Mouse (Mus musculus): Measurements from ENCODE around the gene Cd24a.

Gene Cd24a

GRCm38 (mm10) chr10:43577997-43578331 is at the start of gene Cd24a:
TSS of gene Cd24a (plus strand) at chr10:43578284.
- DNase-seq (ENCODE audit: low read depth, low spot score), result no peak

DNA sequence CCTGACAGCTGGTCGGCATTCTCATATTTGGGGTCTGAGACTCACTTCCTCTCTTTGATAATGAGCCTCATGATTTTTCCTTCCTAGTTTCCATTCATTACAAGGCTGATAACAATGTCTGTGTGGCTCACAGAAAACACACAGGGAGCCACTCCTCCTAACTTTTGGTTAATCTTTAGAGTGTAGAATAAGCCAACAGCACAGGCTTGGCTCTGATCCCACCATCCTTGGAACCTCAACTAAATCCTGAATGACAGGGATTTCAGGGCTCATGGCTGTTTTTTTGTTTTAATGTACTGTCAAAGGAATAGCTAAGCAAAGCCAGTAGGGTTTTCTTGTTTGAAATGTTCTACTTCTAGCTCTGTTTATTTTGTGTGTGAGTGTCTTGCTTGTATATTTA is 43.7 kb upstream of the Cd24a start:
- Histone ChIP-seq H3K27me3 (ENCODE audit: control insufficient read depth, insufficient read depth, low read length, poor library complexity, severe bottlenecking) (no peaks in the 10 kb centered on the region), H3K36me3 (ENCODE audit: control insufficient read depth, insufficient read depth, low read length, poor library complexity, severe bottlenecking) (no peaks in the 10 kb centered on the region; the same call in 1 of the 2 replicates)
- DNase-seq (ENCODE audit: low read depth, low spot score), result no peak

More at GRCm38 (mm10) chr10:43577997-43578331, at the start of gene Cd24a:
- Histone ChIP-seq H3K27me3 (ENCODE audit: control insufficient read depth, insufficient read depth, low read length, poor library complexity, severe bottlenecking) (no peaks in the 10 kb centered on the region), H3K36me3 (ENCODE audit: control insufficient read depth, insufficient read depth, low read length, poor library complexity, severe bottlenecking) (no peaks in the 10 kb centered on the region)

DNA sequence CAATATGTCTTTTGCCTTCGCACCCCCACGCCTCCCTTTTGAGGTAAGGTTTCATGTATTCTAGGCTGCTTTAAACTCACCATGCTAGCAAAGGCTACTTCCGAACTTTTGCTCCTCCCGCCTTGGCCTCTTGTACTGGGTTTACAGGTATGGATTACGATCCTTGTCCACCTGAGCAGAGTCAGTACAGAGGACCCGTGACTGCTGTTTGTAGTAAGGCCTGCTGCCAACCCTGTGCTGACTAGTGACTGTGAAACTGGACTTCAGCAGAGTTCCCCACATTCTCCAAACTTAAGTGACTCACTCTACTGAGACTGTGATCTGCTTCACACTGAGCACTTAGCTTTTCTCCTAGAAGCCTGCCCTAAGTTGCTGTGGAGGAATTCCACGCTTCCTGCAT is 40.4 kb upstream of the Cd24a start:
- DNase-seq (ENCODE audit: low read depth, low spot score), result no peak
- no peaks in the 10 kb centered on the region for H3K27me3 ChIP-seq (ENCODE audit: control insufficient read depth, insufficient read depth, low read length, poor library complexity, severe bottlenecking)
- no peaks in the 10 kb centered on the region; the same call in 1 of the 2 replicates for H3K36me3 ChIP-seq (ENCODE audit: control insufficient read depth, insufficient read depth, low read length, poor library complexity, severe bottlenecking)

DNA sequence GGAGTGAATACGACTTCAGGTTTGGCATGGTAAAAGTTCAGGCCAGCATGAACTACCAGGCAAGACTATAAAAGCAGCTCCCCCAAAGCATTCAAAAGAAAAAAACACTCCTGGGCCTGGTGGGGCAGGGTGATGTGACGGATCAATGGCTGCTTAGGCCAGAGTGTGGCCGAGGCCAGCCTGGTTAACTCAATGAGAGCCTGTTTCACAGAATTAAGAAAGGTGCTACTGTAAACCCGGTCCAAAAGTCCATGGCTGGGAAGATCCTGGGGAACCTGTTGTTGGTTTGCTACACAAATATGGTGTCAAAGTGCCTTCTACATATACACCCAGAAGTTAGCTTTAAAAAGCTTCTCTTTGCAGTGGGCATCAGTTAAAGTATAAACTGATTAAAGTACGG is 39.3 kb upstream of the Cd24a start:
- H3K27me3 ChIP-seq (ENCODE audit: control insufficient read depth, insufficient read depth, low read length, poor library complexity, severe bottlenecking), result no peaks in the 10 kb centered on the region
- DNase-seq (ENCODE audit: low read depth, low spot score), result no peak
- H3K36me3 ChIP-seq (ENCODE audit: control insufficient read depth, insufficient read depth, low read length, poor library complexity, severe bottlenecking), result no peaks in the 10 kb centered on the region; the same call in 1 of the 2 replicates

DNA sequence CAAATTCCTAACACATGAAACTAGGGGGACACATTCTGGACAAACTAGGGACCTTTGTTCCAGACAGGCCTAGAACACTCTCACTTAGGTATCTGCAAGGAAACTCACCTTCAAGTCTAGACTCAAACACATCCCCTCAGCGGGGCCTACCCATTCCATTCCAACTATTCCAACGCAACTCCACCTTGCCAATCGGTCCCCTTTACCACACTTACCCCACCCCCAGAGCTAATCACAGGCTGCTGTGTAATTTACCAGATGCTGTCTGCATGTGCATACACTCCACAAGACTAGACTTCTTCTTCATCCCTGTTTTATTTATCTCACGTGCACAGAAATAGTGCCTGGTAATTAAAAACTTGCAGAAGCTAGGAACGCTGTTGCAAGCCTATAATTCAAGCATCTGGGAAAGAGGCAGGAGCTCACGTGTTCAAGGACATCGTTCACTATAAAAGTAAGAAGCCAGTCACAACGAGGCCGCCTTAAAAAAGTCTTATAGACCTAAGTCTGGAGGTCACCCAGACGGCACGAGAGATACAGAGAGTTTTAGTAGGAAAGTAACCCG is 38.3 kb upstream of the Cd24a start:
- Histone ChIP-seq H3K27me3 (ENCODE audit: control insufficient read depth, insufficient read depth, low read length, poor library complexity, severe bottlenecking) (no peaks in the 10 kb centered on the region), H3K36me3 (ENCODE audit: control insufficient read depth, insufficient read depth, low read length, poor library complexity, severe bottlenecking) (no peaks in the 10 kb centered on the region)
- DNase-seq (ENCODE audit: low read depth, low spot score), result no peak

- peak; percentile 98 for DNase-seq (ENCODE audit: low read depth, low spot score)
- H3K36me3 ChIP-seq (ENCODE audit: control insufficient read depth, insufficient read depth, low read length, poor library complexity, severe bottlenecking), result no peaks in the 10 kb centered on the region
- no peaks in the 10 kb centered on the region for H3K27me3 ChIP-seq (ENCODE audit: control insufficient read depth, insufficient read depth, low read length, poor library complexity, severe bottlenecking)
Measured at GRCm38 (mm10) chr10:43540442-43541152, 37.5 kb upstream of the Cd24a start, which contains the start of gene 1700021F05Rik. TSS of gene 1700021F05Rik (minus strand) at chr10:43540994.

GRCm38 (mm10) chr10:43541153-43541544 is 36.9 kb upstream of the Cd24a start:
- Histone ChIP-seq H3K27me3 (ENCODE audit: control insufficient read depth, insufficient read depth, low read length, poor library complexity, severe bottlenecking) (no peaks in the 10 kb centered on the region), H3K36me3 (ENCODE audit: control insufficient read depth, insufficient read depth, low read length, poor library complexity, severe bottlenecking) (no peaks in the 10 kb centered on the region)
- DNase-seq (ENCODE audit: low read depth, low spot score), result no peak

GRCm38 (mm10) chr10:43549411-43549810 is 28.7 kb upstream of the Cd24a start:
- no peaks in the 10 kb centered on the region for H3K27me3 ChIP-seq (ENCODE audit: control insufficient read depth, insufficient read depth, low read length, poor library complexity, severe bottlenecking)
- no peaks in the 10 kb centered on the region for H3K36me3 ChIP-seq (ENCODE audit: control insufficient read depth, insufficient read depth, low read length, poor library complexity, severe bottlenecking)
- DNase-seq (ENCODE audit: low read depth, low spot score), result peak; percentile 41

- H3K27me3 ChIP-seq (ENCODE audit: control insufficient read depth, insufficient read depth, low read length, poor library complexity, severe bottlenecking), result no peaks in the 10 kb centered on the region
- no peaks in the 10 kb centered on the region for H3K36me3 ChIP-seq (ENCODE audit: control insufficient read depth, insufficient read depth, low read length, poor library complexity, severe bottlenecking)
- DNase-seq (ENCODE audit: low read depth, low spot score), result no peak
Measured at GRCm38 (mm10) chr10:43550923-43551322, 27.2 kb upstream of the Cd24a start.

DNA sequence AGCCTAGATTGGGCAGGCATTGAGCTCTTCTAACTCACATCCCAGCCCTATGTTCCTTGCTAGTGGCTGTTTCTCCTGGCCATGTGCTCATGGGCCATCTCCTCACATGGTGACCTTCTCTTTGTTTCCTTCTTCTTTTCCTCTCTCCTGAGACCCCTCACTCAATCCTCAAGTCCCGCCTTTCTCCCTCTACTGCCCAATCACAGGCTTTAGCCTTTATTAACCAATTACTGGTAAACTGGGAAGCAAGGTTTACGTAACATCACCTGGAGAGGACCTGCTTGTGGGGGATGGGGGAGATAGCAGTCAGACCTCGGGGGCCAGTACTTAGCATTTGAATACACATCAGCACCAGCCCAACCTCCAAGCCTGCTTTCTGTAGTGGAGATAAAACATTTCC is 26.7 kb upstream of the Cd24a start:
- DNase-seq (ENCODE audit: low read depth, low spot score), result no peak
- no peaks in the 10 kb centered on the region for H3K36me3 ChIP-seq (ENCODE audit: control insufficient read depth, insufficient read depth, low read length, poor library complexity, severe bottlenecking)
- H3K27me3 ChIP-seq (ENCODE audit: control insufficient read depth, insufficient read depth, low read length, poor library complexity, severe bottlenecking), result no peaks in the 10 kb centered on the region

DNA sequence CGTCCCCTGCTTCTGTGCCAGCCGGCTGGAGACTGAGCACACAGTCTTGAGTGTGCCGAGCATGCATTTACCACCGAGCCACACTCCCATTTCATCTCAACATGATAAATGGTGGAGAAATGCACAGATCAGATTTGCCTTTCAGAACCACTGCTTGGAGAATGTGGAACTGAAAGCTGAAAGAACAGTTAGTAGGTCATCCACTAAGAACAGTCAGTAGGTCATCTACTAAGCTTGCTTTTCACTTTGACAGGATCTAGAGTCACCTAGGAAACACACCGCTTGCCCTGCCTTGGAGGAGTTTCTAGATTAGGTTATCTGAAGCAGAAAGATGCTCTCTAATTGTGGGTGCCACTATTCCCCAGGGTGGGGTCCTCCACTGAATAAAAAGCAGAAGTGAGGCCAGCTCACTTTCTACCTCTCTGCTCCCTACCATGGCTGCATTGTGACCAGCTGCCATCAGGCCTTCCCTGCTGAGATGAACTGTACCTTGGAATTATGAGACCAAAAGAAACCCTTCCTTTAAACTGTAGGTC is 20.4 kb upstream of the Cd24a start:
- Histone ChIP-seq H3K36me3 (ENCODE audit: control insufficient read depth, insufficient read depth, low read length, poor library complexity, severe bottlenecking) (no peaks in the 10 kb centered on the region), H3K27me3 (ENCODE audit: control insufficient read depth, insufficient read depth, low read length, poor library complexity, severe bottlenecking) (no peaks in the 10 kb centered on the region)
- peak; percentile 73 for DNase-seq (ENCODE audit: low read depth, low spot score)

DNA sequence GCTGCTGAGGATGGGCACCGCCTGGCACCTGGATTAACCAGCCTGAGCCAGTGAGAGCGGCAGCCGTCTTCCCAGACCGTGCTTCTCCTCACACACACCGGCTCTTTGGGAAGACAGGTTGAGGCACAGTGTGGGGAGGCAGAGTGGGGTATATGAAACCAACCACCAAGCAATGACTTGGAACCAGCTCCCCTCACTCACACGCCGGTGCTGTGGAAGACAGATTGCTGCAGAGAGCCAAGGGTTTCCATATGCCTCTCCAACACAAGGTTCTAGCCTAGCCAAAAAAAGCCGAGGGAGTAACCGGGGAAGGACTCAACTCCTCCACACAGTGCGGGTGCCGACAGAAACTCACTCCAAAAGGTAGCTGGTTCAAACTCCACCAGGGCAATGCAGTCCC is 18.8 kb upstream of the Cd24a start:
- Histone ChIP-seq H3K27me3 (ENCODE audit: control insufficient read depth, insufficient read depth, low read length, poor library complexity, severe bottlenecking) (no peaks in the 10 kb centered on the region), H3K36me3 (ENCODE audit: control insufficient read depth, insufficient read depth, low read length, poor library complexity, severe bottlenecking) (no peaks in the 10 kb centered on the region)
- DNase-seq (ENCODE audit: low read depth, low spot score), result no peak

- no peaks in the 10 kb centered on the region for H3K27me3 ChIP-seq (ENCODE audit: control insufficient read depth, insufficient read depth, low read length, poor library complexity, severe bottlenecking)
- DNase-seq (ENCODE audit: low read depth, low spot score), result peak; percentile 44
Measured at GRCm38 (mm10) chr10:43560765-43561164, 17.3 kb upstream of the Cd24a start.

DNA sequence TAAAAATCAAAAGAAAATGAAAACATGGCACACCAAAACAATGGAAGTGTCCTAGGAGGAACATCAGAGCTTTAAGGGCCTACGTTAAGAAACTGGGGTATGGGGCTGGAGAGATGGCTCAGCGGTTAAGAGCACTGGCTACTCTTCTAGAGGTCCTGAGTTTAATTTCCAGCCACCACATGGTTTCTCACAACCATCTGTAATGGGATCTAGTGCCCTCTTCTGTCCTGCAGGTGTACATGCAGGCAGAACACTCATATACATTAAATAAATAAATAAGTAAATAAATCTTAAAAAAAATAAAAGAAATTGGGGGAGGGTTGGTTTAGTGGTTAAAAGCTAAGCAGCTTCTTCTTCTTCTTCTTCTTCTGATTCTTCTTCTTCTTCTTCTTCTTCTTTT is 16.8 kb upstream of the Cd24a start:
- DNase-seq (ENCODE audit: low read depth, low spot score), result no peak
- no peaks in the 10 kb centered on the region for H3K27me3 ChIP-seq (ENCODE audit: control insufficient read depth, insufficient read depth, low read length, poor library complexity, severe bottlenecking)
- H3K36me3 ChIP-seq (ENCODE audit: control insufficient read depth, insufficient read depth, low read length, poor library complexity, severe bottlenecking), result no peaks in the 10 kb centered on the region

More at GRCm38 (mm10) chr10:43560765-43561164, 17.3 kb upstream of the Cd24a start:
- no peaks in the 10 kb centered on the region for H3K36me3 ChIP-seq (ENCODE audit: control insufficient read depth, insufficient read depth, low read length, poor library complexity, severe bottlenecking)

DNA sequence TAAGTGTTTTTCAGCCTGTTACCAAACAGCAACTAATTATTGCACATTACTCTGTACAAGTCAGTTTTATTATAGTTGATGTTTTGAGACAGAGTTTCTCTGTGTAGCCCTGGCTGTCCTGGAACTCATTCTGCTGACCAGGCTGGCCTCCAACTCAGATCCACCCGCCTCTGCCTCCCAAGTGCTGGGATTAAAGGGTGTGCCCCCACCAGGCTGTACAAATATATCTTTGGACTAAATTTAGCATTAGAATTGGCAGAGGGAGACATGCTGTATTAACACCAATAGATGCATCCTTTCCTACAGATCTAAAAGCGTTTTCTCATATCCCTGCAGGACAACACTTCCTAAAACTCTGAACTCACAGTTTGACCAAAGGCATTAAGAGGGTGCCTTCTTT is 3.7 kb upstream of the Cd24a start:
- H3K36me3 ChIP-seq (ENCODE audit: control insufficient read depth, insufficient read depth, low read length, poor library complexity, severe bottlenecking), result no peaks in the 10 kb centered on the region
- no peak for DNase-seq (ENCODE audit: low read depth, low spot score)
- H3K27me3 ChIP-seq (ENCODE audit: control insufficient read depth, insufficient read depth, low read length, poor library complexity, severe bottlenecking), result no peaks in the 10 kb centered on the region
